Mouse (Mus musculus): Measurements from ENCODE around the gene Anxa6. TPM values are rescaled to one million over a fixed set of nuclear protein-coding genes. Genes with fewer than 3 reads are reported as not detected.

Anxa6 gene
- polyA plus RNA-seq, 1 experiment: 722 TPM

DNA sequence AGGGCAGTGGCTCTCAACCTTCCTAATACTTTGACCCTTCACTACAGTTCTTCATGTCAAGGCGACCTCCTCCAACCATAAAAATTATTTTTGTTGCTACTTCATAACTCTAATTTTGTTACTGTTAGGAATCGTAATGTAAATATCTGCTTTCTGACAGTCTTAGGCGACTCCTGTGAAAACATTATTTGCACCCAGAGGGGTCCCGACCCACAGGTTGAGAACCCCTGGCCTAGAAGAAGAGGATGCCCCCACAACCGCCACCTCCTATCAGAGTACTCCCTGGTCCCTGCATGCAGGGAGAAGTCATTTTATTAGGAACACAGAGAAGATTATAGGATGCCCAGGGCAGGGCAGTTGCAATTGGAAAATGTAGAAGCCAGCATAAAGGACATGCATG, 38.1 kb upstream of the Anxa6 start:
- Histone ChIP-seq H3K4me3 (no peak overlapping the region), H3K27me3 (ENCODE audit: control insufficient read depth, insufficient read depth, insufficient read length) (no peaks in the 10 kb centered on the region), H3K79me2 (ENCODE audit: control insufficient read depth, insufficient read depth) (no peaks in the 10 kb centered on the region), H3K4me2 (ENCODE audit: low read depth) (no peak overlapping the region), H3ac (ENCODE audit: control insufficient read depth, insufficient read length) (no peak overlapping the region), H3K36me3 (ENCODE audit: control insufficient read depth, insufficient read depth) (no peaks in the 10 kb centered on the region)
- TF ChIP-seq MYOD1 (IDR thresholded peaks at IDR 0.05; ENCODE audit: control insufficient read depth in 1 of 3, insufficient read length in 2 of 3, low read depth in 2 of 3) (no peak), MAX (IDR thresholded peaks at IDR 0.05; ENCODE audit: low read depth) (no peak), E2F4 (IDR thresholded peaks at IDR 0.05; ENCODE audit: insufficient read depth) (no peak), TCF12 (IDR thresholded peaks at IDR 0.05; ENCODE audit: insufficient read depth, poor library complexity, severe bottlenecking) (no peak), POLR2A (IDR thresholded peaks at IDR 0.05; ENCODE audit: insufficient read length, low read depth) (no peak), USF1 (IDR thresholded peaks at IDR 0.05; ENCODE audit: low read depth) (no peak), CEBPB (IDR thresholded peaks at IDR 0.05; ENCODE audit: insufficient read depth, poor library complexity, severe bottlenecking) (no peak), MYOG (IDR thresholded peaks at IDR 0.05; ENCODE audit: control insufficient read depth in 1 of 3, insufficient read depth in 1 of 3, insufficient read length in 2 of 3, low read depth in 2 of 3) (no peak), TCF3 (IDR thresholded peaks at IDR 0.05; ENCODE audit: insufficient read length, low read depth) (no peak), SRF (IDR thresholded peaks at IDR 0.05; ENCODE audit: control insufficient read depth, insufficient read length, low read depth) (no peak), POLR2AphosphoS2 (IDR thresholded peaks at IDR 0.05; ENCODE audit: insufficient read length, low read depth) (no peak), REST (IDR thresholded peaks at IDR 0.05; ENCODE audit: insufficient read depth, insufficient read length) (no peak)

DNA sequence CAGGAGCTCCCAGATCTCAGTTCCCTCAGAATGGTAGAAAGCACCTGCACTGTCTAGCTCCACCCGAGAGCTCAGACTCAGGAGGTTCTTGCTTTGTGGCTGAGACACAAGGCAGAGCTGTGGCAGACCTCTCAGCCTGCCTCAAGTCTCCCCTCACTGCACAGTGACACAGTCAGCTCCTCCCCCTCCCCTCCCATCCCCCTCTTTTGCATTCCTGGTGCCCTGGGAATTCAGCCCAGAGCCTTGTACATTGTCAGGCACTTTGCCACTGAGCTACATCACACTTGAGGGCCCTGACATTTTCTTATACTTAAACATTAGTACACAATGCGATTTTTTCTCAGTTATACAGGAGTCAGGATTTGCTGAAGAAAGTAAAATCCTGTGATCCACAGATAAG, 35.8 kb upstream of the Anxa6 start:
- no peak for TF ChIP-seq CEBPB (IDR thresholded peaks at IDR 0.05; ENCODE audit: insufficient read depth, poor library complexity, severe bottlenecking)
- no peak for TF ChIP-seq SRF (IDR thresholded peaks at IDR 0.05; ENCODE audit: control insufficient read depth, insufficient read length, low read depth)
- no peak for TF ChIP-seq MYOG (IDR thresholded peaks at IDR 0.05; ENCODE audit: control insufficient read depth in 1 of 3, insufficient read depth in 1 of 3, insufficient read length in 2 of 3, low read depth in 2 of 3)
- TF ChIP-seq POLR2AphosphoS2 (IDR thresholded peaks at IDR 0.05; ENCODE audit: insufficient read length, low read depth): no peak
- no peak for TF ChIP-seq POLR2A (IDR thresholded peaks at IDR 0.05; ENCODE audit: insufficient read length, low read depth)
- TF ChIP-seq TCF3 (IDR thresholded peaks at IDR 0.05; ENCODE audit: insufficient read length, low read depth): no peak
- no peak for TF ChIP-seq MAX (IDR thresholded peaks at IDR 0.05; ENCODE audit: low read depth)
- Histone ChIP-seq H3K4me2 (ENCODE audit: low read depth) (no peak overlapping the region), H3K36me3 (ENCODE audit: control insufficient read depth, insufficient read depth) (no peaks in the 10 kb centered on the region), H3K27me3 (ENCODE audit: control insufficient read depth, insufficient read depth, insufficient read length) (no peaks in the 10 kb centered on the region), H3K4me3 (no peak overlapping the region), H3K79me2 (ENCODE audit: control insufficient read depth, insufficient read depth) (no peaks in the 10 kb centered on the region), H3ac (ENCODE audit: control insufficient read depth, insufficient read length) (no peak overlapping the region)

DNA sequence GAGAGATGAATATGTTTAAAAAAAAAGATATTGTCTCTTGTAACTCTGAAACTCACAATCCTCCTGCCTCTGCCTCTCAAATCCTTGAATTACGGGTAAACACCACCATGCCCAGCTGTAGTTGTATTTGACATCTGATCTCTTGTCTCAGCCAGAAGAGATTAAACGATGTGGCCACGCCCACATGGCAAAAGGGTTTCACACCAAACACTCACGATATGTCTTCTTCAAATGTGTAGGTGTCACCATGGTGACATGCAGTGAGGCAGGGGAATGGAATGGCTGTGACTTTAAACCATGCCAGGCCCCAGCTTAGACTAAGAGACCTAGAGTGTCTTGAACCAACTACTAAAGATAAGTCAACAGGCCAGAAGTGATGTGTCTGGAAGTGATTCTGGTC, 33.7 kb upstream of the Anxa6 start:
- Histone ChIP-seq H3K27me3 (ENCODE audit: control insufficient read depth, insufficient read depth, insufficient read length) (no peaks in the 10 kb centered on the region), H3ac (ENCODE audit: control insufficient read depth, insufficient read length) (no peak overlapping the region), H3K79me2 (ENCODE audit: control insufficient read depth, insufficient read depth) (no peaks in the 10 kb centered on the region), H3K4me2 (ENCODE audit: low read depth) (no peak overlapping the region), H3K4me3 (no peak overlapping the region), H3K36me3 (ENCODE audit: control insufficient read depth, insufficient read depth) (no peaks in the 10 kb centered on the region)
- TF ChIP-seq POLR2AphosphoS2 (IDR thresholded peaks at IDR 0.05; ENCODE audit: insufficient read length, low read depth) (no peak), POLR2A (IDR thresholded peaks at IDR 0.05; ENCODE audit: insufficient read length, low read depth) (no peak), MYOG (IDR thresholded peaks at IDR 0.05; ENCODE audit: control insufficient read depth in 1 of 3, insufficient read depth in 1 of 3, insufficient read length in 2 of 3, low read depth in 2 of 3) (no peak), E2F4 (IDR thresholded peaks at IDR 0.05; ENCODE audit: insufficient read depth) (no peak), TCF3 (IDR thresholded peaks at IDR 0.05; ENCODE audit: insufficient read length, low read depth) (no peak), TCF12 (IDR thresholded peaks at IDR 0.05; ENCODE audit: insufficient read depth, poor library complexity, severe bottlenecking) (no peak), REST (IDR thresholded peaks at IDR 0.05; ENCODE audit: insufficient read depth, insufficient read length) (no peak), USF1 (IDR thresholded peaks at IDR 0.05; ENCODE audit: low read depth) (no peak), SRF (IDR thresholded peaks at IDR 0.05; ENCODE audit: control insufficient read depth, insufficient read length, low read depth) (no peak), CEBPB (IDR thresholded peaks at IDR 0.05; ENCODE audit: insufficient read depth, poor library complexity, severe bottlenecking) (no peak), MYOD1 (IDR thresholded peaks at IDR 0.05; ENCODE audit: control insufficient read depth in 1 of 3, insufficient read length in 2 of 3, low read depth in 2 of 3) (no peak), MAX (IDR thresholded peaks at IDR 0.05; ENCODE audit: low read depth) (no peak)

DNA sequence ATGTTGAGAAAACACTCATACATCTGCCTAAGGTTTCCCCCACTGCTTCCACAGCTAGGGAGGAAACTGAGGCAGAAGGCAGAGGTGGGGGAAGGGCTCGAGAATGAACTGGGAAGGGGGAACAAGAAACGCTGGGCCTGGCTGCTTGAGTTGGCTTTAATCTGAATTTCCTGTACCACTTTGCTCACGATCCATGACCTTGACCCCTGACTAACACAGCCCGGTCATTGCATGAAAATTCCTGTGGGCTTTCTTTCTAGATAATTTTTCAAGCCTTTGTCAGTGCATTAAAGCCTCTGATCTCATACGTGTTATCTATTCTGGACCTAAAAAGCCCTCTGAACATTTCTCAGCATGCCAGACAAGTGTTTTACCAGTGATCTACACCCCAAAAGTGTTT, 29.6 kb upstream of the Anxa6 start:
- TF ChIP-seq E2F4 (IDR thresholded peaks at IDR 0.05; ENCODE audit: insufficient read depth): no peak
- no peak for TF ChIP-seq MYOG (IDR thresholded peaks at IDR 0.05; ENCODE audit: control insufficient read depth in 1 of 3, insufficient read depth in 1 of 3, insufficient read length in 2 of 3, low read depth in 2 of 3)
- TF ChIP-seq POLR2AphosphoS2 (IDR thresholded peaks at IDR 0.05; ENCODE audit: insufficient read length, low read depth): no peak
- TF ChIP-seq USF1 (IDR thresholded peaks at IDR 0.05; ENCODE audit: low read depth): no peak
- TF ChIP-seq POLR2A (IDR thresholded peaks at IDR 0.05; ENCODE audit: insufficient read length, low read depth): no peak
- TF ChIP-seq REST (IDR thresholded peaks at IDR 0.05; ENCODE audit: insufficient read depth, insufficient read length): no peak
- no peak for TF ChIP-seq TCF12 (IDR thresholded peaks at IDR 0.05; ENCODE audit: insufficient read depth, poor library complexity, severe bottlenecking)
- TF ChIP-seq MAX (IDR thresholded peaks at IDR 0.05; ENCODE audit: low read depth): no peak
- TF ChIP-seq TCF3 (IDR thresholded peaks at IDR 0.05; ENCODE audit: insufficient read length, low read depth): no peak
- TF ChIP-seq MYOD1 (IDR thresholded peaks at IDR 0.05; ENCODE audit: control insufficient read depth in 1 of 3, insufficient read length in 2 of 3, low read depth in 2 of 3): no peak
- no peak for TF ChIP-seq CEBPB (IDR thresholded peaks at IDR 0.05; ENCODE audit: insufficient read depth, poor library complexity, severe bottlenecking)
- no peak overlapping the region for H3K4me2 ChIP-seq (ENCODE audit: low read depth)

DNA sequence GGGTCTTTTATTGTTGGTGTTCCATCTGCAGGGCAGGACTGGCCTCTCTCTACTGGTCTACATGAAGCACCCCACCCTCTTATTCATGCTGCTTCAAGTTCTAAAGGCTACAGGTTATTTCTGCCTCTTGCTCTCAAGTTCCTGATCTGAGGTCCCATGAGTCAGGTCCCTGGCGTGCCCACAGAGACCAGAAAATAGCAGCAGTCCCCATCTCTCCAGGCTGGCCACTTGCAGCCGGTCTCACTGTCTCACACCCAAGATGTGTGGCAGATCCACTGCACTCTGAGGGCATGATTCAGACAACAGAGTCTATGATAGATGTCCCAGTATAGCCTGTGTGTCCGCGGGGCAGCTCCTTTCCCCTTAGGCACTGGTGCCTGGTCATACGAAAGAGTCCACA, 27.6 kb upstream of the Anxa6 start:
- Histone ChIP-seq H3K79me2 (ENCODE audit: control insufficient read depth, insufficient read depth) (no peaks in the 10 kb centered on the region), H3K4me2 (ENCODE audit: low read depth) (no peak overlapping the region), H3K27me3 (ENCODE audit: control insufficient read depth, insufficient read depth, insufficient read length) (no peaks in the 10 kb centered on the region), H3ac (ENCODE audit: control insufficient read depth, insufficient read length) (no peak overlapping the region), H3K4me3 (no peak overlapping the region), H3K36me3 (ENCODE audit: control insufficient read depth, insufficient read depth) (no peaks in the 10 kb centered on the region)
- TF ChIP-seq POLR2A (IDR thresholded peaks at IDR 0.05; ENCODE audit: insufficient read length, low read depth): no peak
- no peak for TF ChIP-seq TCF12 (IDR thresholded peaks at IDR 0.05; ENCODE audit: insufficient read depth, poor library complexity, severe bottlenecking)
- TF ChIP-seq SRF (IDR thresholded peaks at IDR 0.05; ENCODE audit: control insufficient read depth, insufficient read length, low read depth): no peak
- no peak for TF ChIP-seq POLR2AphosphoS2 (IDR thresholded peaks at IDR 0.05; ENCODE audit: insufficient read length, low read depth)
- no peak for TF ChIP-seq TCF3 (IDR thresholded peaks at IDR 0.05; ENCODE audit: insufficient read length, low read depth)
- no peak for TF ChIP-seq CEBPB (IDR thresholded peaks at IDR 0.05; ENCODE audit: insufficient read depth, poor library complexity, severe bottlenecking)
- no peak for TF ChIP-seq MYOD1 (IDR thresholded peaks at IDR 0.05; ENCODE audit: control insufficient read depth in 1 of 3, insufficient read length in 2 of 3, low read depth in 2 of 3)
- no peak for TF ChIP-seq REST (IDR thresholded peaks at IDR 0.05; ENCODE audit: insufficient read depth, insufficient read length)
- TF ChIP-seq USF1 (IDR thresholded peaks at IDR 0.05; ENCODE audit: low read depth): no peak
- no peak for TF ChIP-seq MAX (IDR thresholded peaks at IDR 0.05; ENCODE audit: low read depth)
- no peak for TF ChIP-seq E2F4 (IDR thresholded peaks at IDR 0.05; ENCODE audit: insufficient read depth)
- no peak for TF ChIP-seq MYOG (IDR thresholded peaks at IDR 0.05; ENCODE audit: control insufficient read depth in 1 of 3, insufficient read depth in 1 of 3, insufficient read length in 2 of 3, low read depth in 2 of 3)

More for the DNA sequence above, 29.6 kb upstream of the Anxa6 start:
- Histone ChIP-seq H3K4me3 (no peak overlapping the region), H3K27me3 (ENCODE audit: control insufficient read depth, insufficient read depth, insufficient read length) (no peaks in the 10 kb centered on the region), H3K79me2 (ENCODE audit: control insufficient read depth, insufficient read depth) (no peaks in the 10 kb centered on the region), H3ac (ENCODE audit: control insufficient read depth, insufficient read length) (no peak overlapping the region), H3K36me3 (ENCODE audit: control insufficient read depth, insufficient read depth) (no peaks in the 10 kb centered on the region)

Data from myocyte (in vitro differentiated cells).